8 mouse cellular contexts compared by ENCODE assay signal in genomic region chr8:126482938-126483337, GRCm38 (mm10). TPM values are rescaled to one million over a fixed set of nuclear protein-coding genes. Genes with fewer than 3 reads are reported as not detected.
A peak's percentile ranks its signal among the peaks of the same experiment; 100 is the strongest.
DNase-seq lines count a peak whose midpoint lies in the region; ATAC-seq and TF ChIP-seq lines count a peak whose summit lies in the region.

No protein-coding gene starts in this region.

- H3K9me3 ChIP-seq in heart, embryonic 10.5 days: no peaks in the 10 kb centered on the region
- no peaks in the 10 kb centered on the region for H3K9me3 ChIP-seq in intestine, embryonic 16.5 days (ENCODE audit: control insufficient read depth, low read length)
- no peaks in the 10 kb centered on the region for H3K9me3 ChIP-seq in midbrain, embryonic 13.5 days

- no peak overlapping the region for H3K4me3 ChIP-seq in heart, embryonic 10.5 days
- H3K4me3 ChIP-seq in intestine, embryonic 16.5 days (ENCODE audit: low read length): no peak overlapping the region
- H3K4me3 ChIP-seq in midbrain, embryonic 13.5 days (replicated peaks): no peak overlapping the region
- no peak overlapping the region for H3K4me3 ChIP-seq in spleen, adult 2 months (ENCODE audit: extremely low read depth, insufficient read depth, insufficient read length)

- intact Hi-C loops in left cerebral cortex, postnatal 36 days (cut with DNase I): loop anchor here (5.0 kb wide), 1 partner anchor 226 kb away; no protein-coding TSS in a partner anchor

- H3K4me1 ChIP-seq in heart, embryonic 10.5 days: 0 out of 2 replicates have a peak, but pooled peaks cover 6% of the 10 kb centered on the region
- peaks cover 5% of the 10 kb centered on the region; the same call in 1 of the 2 replicates for H3K4me1 ChIP-seq in intestine, embryonic 16.5 days (ENCODE audit: control insufficient read depth, insufficient read depth, low read length)
- no peaks in the 10 kb centered on the region for H3K4me1 ChIP-seq in midbrain, embryonic 13.5 days (replicated peaks)
- H3K4me1 ChIP-seq in spleen, adult 2 months (ENCODE audit: control insufficient read depth, insufficient read depth, insufficient read length): no peaks in the 10 kb centered on the region

- peak; percentile 82; the same call in 1 of the 2 replicates for TF ChIP-seq CTCF in spleen, adult 2 months (IDR thresholded peaks at IDR 0.05; ENCODE audit: extremely low read depth, insufficient read depth, insufficient read length, insufficient replicate concordance)

- ATAC-seq in common myeloid progenitor, adult 5-6 weeks (replicated peaks; ENCODE audit: low read depth, poor library complexity, severe bottlenecking): peak; percentile 86
- peak; percentile 66 for ATAC-seq in intestine, embryonic 16.5 days
- ATAC-seq in midbrain, embryonic 13.5 days: peak; percentile 74; the same call in 1 of the 2 replicates

- peak; percentile 70 to 88 for DNase-seq in heart, adult 18-20 months
- DNase-seq in heart, embryonic 10.5 days (ENCODE audit: low spot score): no peak
- DNase-seq in gastrocnemius, postnatal 10 days: peak; percentile 72
- DNase-seq in left cerebral cortex, postnatal 36 days (ENCODE audit: low spot score in 2 of 2): peak; percentile 53 to 74
- DNase-seq in spleen, adult 2 months (ENCODE audit: low read depth in 1 of 2, low spot score in 2 of 2): peak in 1 of 2 experiments; percentile 70

- H3K36me3 ChIP-seq in heart, embryonic 10.5 days: no peaks in the 10 kb centered on the region
- no peaks in the 10 kb centered on the region for H3K36me3 ChIP-seq in intestine, embryonic 16.5 days (ENCODE audit: control insufficient read depth, insufficient read depth, low read length)
- no peaks in the 10 kb centered on the region for H3K36me3 ChIP-seq in midbrain, embryonic 13.5 days
- H3K36me3 ChIP-seq in spleen, adult 2 months (ENCODE audit: control insufficient read depth, insufficient read depth, low read length): no peaks in the 10 kb centered on the region

- no peak overlapping the region for H3K27ac ChIP-seq in heart, embryonic 10.5 days
- no peak overlapping the region for H3K27ac ChIP-seq in intestine, embryonic 16.5 days (ENCODE audit: low read length)
- no peak overlapping the region for H3K27ac ChIP-seq in midbrain, embryonic 13.5 days
- H3K27ac ChIP-seq in spleen, adult 2 months (ENCODE audit: insufficient read depth, low read length): no peak overlapping the region

- no peak overlapping the region for H3K4me2 ChIP-seq in intestine, embryonic 16.5 days (ENCODE audit: low read depth, low read length)
- no peak overlapping the region for H3K4me2 ChIP-seq in midbrain, embryonic 13.5 days (replicated peaks)

- TF ChIP-seq POLR2A in spleen, adult 2 months (IDR thresholded peaks at IDR 0.05; ENCODE audit: low read depth, low read length): no peak

- no peak overlapping the region for H3K9ac ChIP-seq in intestine, embryonic 16.5 days (ENCODE audit: low read depth, low read length)
- H3K9ac ChIP-seq in midbrain, embryonic 13.5 days (replicated peaks): no peak overlapping the region

- peaks cover 8% of the 10 kb centered on the region; the same call in 1 of the 2 replicates for H3K27me3 ChIP-seq in heart, embryonic 10.5 days (ENCODE audit: insufficient read depth, poor library complexity, severe bottlenecking)
- H3K27me3 ChIP-seq in intestine, embryonic 16.5 days (replicated peaks; ENCODE audit: control insufficient read depth, insufficient read depth, low read length): no peaks in the 10 kb centered on the region
- peaks cover 11% of the 10 kb centered on the region; the same call in 1 of the 2 replicates for H3K27me3 ChIP-seq in midbrain, embryonic 13.5 days
- H3K27me3 ChIP-seq in spleen, adult 2 months (ENCODE audit: control insufficient read depth, insufficient read depth, low read length): no peaks in the 10 kb centered on the region

- WGBS in heart, embryonic 10.5 days: 14% methylated on average over 5 of the region's 5 CpGs
- WGBS in intestine, embryonic 16.5 days: 5% methylated on average over 5 of the region's 5 CpGs
- WGBS in midbrain, embryonic 13.5 days: 14% methylated on average over 5 of the region's 5 CpGs
- 8% methylated on average over 5 of the region's 5 CpGs for WGBS in spleen, adult 2 months

RNA-seq across cellular contexts. Expression of gene Tarbp1, which starts 8.1 kb away (rescaled TPM):
- total RNA-seq in heart, adult 18-20 months (2021): 1 to 10 TPM; 4.2 to 4.6 TPM
- polyA plus RNA-seq in heart, embryonic 10.5 days (2016; fragmentation: Nextera tagmentation; extraction: Ambion mirVana): 1.9 and 2.7 TPM in 2 replicates
- total RNA-seq in common myeloid progenitor, adult 5-6 weeks (2017): 12.4 and 16.4 TPM in 2 replicates
- total RNA-seq in gastrocnemius, postnatal 10 days (2021): 1 to 10 TPM; 5.4 to 6.0 TPM
- 1.6 and 1.9 TPM in 2 replicates for polyA plus RNA-seq in intestine, embryonic 16.5 days (2015; fragmentation: Nextera tagmentation; extraction: Ambion mirVana)
- total RNA-seq in left cerebral cortex, postnatal 36 days (2021): 1 to 10 TPM; 3.1 to 4.4 TPM
- polyA plus RNA-seq in midbrain, embryonic 13.5 days (2015; fragmentation: Nextera tagmentation; extraction: Ambion mirVana): 1.8 TPM in 2 replicates
- polyA plus RNA-seq in spleen, adult 2 months (2012; rRNA removed): 3.9 and 5.0 TPM in 2 replicates
